Mouse (Mus musculus) spleen, adult 2 months (tissue): ENCODE results near the gene Dhx16.

Experiments used
- CTCF ChIP-seq: fragments of 200-500 bp; IDR thresholded peaks from 2 replicates; pipeline ENCODE4 v1.5.1; 2011; ENCODE audit warnings: mild to moderate bottlenecking, inconsistent platforms; ENCODE audit not compliant: insufficient read depth, insufficient read length, insufficient replicate concordance; ENCODE audit errors: extremely low read depth
- POLR2A ChIP-seq: fragments of 200-500 bp; IDR thresholded peaks from 2 replicates; pipeline ENCODE4 v1.6.1; 2011; ENCODE audit warnings: low read depth, low read length, inconsistent platforms

DNA sequence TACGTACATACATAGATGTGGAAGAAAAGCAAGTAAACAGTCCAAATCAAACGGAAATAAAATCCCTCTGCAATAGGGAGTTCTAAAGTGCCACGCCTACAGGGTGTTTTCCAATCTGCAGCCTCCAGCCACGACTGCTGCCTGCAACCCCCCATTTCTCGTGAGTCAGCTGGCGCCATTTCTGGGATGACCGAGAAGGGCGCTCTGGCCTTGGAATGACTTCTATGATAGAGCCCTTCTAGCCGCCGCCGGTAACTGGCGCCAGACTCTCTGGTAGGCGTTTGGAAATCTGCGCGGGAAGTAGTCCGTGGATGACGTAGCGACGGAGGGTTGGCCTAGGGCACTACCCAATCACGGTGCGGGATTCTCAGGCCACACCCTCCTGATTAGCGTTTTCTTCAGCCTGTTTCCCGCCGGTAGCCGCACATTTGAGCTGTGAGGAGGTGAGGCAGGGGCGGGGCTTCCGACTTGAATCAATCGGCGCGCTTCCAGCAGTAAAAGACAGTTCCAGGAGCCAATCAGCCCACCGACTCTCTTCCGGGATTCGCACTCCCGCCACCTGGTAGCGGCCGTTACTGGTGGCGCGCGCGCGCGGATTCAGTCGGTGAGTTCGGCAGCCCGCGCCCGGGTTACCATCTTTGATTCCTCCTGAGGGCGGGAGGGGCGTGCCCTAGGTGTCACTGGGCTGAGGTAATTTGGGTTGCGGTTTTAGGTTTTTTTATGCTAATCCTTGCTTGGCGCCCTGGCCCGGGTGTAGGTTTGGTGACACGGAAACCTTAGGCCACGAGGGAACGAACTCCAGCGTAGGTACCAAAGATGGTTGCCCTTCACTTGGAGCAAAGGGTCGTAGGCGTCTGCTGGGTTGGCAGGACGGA, 38.3 kb upstream of the Dhx16 start, which contains the start of gene Mdc1:
- peak; percentile 46 for TF ChIP-seq POLR2A
- TF ChIP-seq CTCF, result no peak
